Mouse (Mus musculus) frontal cortex, postnatal 14 days (tissue): ENCODE measurements around the gene Allc.

Experiments used
- DNase-seq, 2 experiments: peaks; one replicate each; pipeline ENCODE4 v3.0.0; 2022; ENCODE audit warnings: low spot score in 2 of 2

The Allc gene

DNA sequence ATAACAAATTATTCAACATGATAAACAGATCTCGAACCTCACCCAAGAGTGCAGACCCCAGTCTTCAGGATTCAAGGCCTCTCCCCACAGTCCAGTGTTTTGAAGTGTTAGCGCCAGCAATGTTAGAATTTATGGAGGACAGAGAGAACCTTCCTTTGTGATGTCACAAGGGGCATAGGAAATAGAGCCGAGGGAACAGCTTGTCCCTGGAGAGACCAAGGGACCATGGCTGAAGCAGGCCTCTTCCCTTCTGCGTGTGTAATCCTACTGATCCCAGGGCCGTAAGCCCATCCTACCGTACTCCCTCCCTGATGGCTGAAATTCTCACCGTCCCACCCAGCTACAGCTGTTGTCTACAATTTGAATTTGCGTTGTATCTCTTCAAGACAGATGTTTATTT lies at the start of gene Allc:
TSS of gene Allc (minus strand) at position 101 of the 400 bp plus-strand sequence.
- no peak for DNase-seq

GRCm38 (mm10) chr12:28628436-28628835 lies 46.1 kb upstream of the Allc start:
- DNase-seq, result no peak

DNA sequence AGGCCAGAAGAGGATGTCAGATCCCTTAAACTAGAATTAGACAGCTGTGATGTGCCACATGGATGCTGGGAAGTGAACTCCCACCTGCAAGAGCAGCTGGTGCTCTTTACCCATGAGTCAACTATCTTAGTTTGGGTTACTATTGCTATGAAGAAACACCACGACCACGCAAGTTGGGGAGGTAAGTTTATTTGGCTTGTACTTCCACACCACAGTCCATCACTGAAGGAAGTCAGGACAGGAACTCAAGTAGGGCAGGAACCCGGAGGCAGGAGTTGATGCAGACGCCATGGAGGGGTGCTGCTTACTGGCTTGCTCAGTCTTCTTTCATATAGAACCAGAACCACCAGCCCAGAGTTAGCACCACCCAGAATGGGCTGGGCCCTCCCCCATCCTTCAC lies 44.8 kb upstream of the Allc start:
- no peak for DNase-seq

DNA sequence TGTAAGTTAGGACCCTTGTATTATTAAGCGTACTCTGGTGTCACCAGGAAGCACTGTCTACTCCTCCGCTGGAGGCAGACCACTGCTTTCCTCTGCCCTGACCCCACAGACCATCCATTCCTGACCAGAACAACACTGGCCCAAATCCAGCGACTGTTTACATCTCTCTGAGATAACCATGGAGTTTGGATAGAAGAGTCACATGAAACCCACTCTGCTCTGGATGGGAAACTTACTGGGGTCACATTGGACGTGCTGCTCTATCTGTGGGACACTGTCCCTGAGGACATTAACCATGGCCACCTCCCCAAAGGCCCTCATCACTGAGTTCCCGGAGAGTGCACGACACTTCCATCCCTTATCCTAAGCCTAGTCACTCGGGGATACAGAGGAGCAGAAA lies 43.1 kb upstream of the Allc start:
- no peak for DNase-seq

- DNase-seq, result no peak
Measured at GRCm38 (mm10) chr12:28624251-28624650, 41.9 kb upstream of the Allc start.

- no peak for DNase-seq
Measured at GRCm38 (mm10) chr12:28623195-28623594, 40.9 kb upstream of the Allc start, which contains the start of gene Colec11. Colec11 (minus strand) TSS chr12:28623377.

DNA sequence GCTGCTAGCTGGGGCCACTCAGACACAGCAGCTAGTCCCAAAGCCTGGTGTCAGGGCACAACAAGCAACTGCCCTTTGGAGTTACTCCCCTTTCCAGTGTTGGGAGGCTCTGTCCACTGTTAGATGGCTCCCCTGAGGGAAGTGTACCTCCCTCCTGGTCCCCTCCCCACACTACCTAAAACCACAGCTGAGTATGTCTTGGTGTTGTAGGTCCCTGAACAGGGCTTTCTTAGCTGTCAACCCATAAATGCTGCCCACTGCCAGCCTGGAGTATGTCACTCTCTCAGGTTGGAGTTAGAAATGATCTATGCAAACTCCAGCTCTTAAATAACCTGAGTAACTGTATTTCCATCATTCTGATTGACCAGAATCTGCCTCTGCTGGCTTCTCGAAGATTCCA lies 40.3 kb upstream of the Allc start:
- no peak for DNase-seq

DNA sequence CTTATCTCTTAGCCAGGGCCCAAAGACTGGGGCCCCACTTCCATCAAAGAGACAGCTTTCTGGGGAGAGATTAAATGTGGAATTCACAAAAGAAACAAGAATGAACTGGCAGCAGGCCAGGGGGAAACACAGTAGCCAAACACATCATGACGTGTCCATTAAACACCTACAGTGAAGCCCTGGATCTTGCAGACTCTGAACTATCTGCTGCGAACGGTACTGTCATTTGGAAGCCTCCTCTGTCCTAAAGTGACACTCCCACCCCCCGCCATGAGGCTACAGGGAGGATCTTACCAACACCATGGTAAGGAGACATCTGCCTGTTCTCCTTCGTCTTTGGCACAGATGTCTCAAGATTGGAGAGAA lies 39.8 kb upstream of the Allc start:
- DNase-seq, result no peak

DNA sequence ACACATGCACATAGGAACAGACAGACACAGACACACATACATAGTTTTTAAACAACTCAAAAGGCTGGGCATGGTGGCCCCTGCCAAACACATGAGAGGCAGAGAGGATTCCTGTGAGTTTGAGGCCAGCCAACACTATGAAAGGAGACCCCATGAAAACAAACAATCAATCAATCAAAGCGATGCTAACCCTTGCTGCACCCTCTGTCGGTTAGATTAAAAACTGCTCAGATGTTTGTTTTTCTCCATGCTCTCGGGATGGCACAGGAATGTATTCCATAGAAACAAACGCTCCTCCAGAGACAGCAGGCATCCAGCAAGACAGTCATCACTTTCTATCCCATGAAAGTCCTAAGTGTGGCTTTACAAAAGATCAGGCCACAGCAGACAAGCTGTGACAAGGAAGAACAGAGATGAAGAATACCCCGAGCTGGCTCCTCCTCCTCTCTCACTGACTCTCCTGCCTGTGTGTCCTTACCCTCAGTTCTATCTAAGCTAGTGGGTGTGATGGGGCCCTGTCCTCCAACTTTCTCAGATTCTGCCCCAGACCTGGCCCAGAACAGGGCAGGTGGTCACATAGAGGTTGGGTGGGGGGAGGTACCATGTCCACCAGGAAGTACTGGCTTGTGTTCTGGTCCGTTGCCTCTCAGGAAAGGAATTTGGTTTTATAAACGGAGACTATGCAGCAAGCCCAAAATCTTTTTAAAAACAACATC lies 39.3 kb upstream of the Allc start:
- no peak for DNase-seq

DNA sequence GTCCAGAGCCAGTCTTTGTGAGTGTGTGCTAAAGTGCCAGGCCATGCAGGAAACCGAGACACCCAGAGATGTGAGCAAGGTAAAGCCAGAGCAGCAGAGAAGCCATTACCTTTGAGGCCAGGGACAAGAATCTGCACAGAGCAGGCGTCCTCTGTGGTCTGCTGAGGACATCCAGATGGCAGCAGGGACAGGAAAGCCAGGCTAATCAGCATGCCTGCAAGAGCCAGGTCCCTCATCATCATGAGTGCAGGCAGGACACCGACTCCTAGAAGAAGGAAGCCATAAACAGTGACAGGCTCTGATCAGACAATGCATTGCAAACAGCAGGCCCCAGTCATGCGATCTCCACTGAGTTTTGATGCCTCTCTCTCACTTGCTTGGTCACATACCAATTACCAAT lies 35.0 kb upstream of the Allc start:
- no peak for DNase-seq

DNA sequence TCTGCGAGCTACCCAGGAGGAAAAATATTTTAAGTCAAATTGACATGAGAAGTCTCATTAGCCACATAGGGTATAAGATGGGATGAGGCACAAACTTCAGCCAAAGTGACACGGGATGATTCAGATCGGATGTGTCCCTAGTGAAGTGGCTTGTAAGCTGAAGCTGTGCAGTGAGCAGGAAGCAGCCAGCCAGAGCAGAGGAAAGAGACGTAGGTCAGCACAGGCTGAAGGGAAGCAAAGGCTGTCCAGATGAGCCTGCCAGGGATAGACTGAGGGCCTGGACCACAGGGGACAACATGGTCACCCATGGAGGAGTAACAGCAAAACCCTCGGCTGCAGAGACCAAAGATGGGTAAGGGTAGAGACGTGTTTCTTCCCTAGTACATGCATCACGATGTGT lies 32.1 kb upstream of the Allc start:
- no peak for DNase-seq

DNA sequence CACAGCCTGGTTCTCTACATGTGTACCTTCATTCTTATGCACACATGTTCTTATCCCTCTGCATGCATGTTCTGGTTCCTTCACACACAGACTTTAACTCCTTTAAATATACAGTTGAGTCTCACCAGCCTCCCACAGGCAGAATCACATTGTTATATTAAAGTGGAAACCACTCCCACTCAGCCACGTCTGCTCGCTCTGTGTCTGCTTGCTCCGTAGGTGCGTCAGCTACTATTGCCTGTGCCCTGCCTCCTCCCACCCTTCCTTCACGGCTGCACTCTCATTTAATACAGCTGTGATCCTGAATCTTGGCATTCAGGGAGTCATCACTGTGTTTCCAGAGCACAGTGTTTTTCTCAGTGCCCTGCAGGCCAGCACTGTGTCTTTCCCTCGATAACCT lies 30.1 kb upstream of the Allc start:
- peak in 1 of 2 experiments; percentile 22 for DNase-seq

DNA sequence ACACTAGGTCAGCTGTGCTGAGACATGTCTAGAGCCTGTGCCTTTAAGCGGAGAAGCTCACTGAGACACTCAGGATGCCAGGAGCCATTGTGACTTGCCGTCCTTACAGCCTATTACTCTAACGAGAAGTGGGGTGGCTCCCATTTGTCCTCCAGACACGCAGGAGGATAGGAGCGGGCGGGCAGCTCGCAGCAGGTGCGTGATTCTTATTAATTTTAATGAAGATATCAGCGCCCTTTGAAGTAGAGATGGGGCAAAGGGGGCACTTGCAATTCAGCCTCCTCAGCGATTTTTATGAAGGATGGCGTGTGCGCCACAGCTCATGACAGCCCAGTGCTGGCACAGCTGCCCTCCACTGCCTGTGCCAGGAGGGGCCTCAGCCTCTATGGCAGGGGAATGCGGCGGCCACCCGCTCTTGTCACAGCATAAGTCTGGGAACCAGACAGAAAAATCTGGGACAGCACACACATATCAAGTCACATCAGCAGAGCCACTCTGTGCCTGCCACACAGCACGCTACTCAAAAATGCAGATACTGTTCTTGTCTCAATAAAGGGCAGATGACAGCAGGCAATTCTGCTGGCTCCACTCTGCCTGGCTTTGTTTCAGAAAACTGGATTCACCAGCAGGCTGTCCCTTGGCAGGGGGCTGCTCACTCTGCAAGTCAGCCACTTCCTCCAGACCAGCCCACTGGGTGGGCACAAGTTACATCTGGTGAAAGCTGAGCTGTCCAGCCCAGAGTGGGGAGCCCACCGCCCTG lies 25.4 kb upstream of the Allc start:
- peak; percentile 26 to 43 for DNase-seq

GRCm38 (mm10) chr12:28603494-28603893 lies 21.2 kb upstream of the Allc start:
- no peak for DNase-seq

GRCm38 (mm10) chr12:28602259-28602658 lies 19.9 kb upstream of the Allc start:
- no peak for DNase-seq

- DNase-seq, result no peak
Measured at GRCm38 (mm10) chr12:28598526-28598991, 16.2 kb upstream of the Allc start.

GRCm38 (mm10) chr12:28598110-28598509 lies 15.8 kb upstream of the Allc start:
- DNase-seq, result no peak

DNA sequence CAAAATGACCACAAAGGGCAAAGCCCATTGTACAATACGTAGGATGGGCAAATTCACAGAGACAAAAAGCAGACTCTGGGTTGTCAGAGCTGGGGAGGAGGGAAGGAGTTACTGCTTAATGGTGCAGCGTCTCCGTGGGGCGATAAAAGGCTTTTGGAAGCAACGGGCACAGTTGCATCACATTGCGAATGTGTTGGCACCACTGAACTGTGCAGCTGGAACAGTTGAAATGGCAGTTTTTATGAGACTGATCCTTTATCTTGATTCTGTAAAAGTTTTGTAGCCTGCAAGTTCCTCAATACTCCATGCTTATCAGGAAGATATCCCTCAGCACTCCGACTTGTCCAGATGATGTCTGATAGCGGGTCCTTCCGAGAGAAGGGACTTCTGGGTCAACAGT lies 15.4 kb upstream of the Allc start:
- DNase-seq, result no peak

- DNase-seq, result no peak
Measured at GRCm38 (mm10) chr12:28596851-28597250, 14.5 kb upstream of the Allc start.

DNA sequence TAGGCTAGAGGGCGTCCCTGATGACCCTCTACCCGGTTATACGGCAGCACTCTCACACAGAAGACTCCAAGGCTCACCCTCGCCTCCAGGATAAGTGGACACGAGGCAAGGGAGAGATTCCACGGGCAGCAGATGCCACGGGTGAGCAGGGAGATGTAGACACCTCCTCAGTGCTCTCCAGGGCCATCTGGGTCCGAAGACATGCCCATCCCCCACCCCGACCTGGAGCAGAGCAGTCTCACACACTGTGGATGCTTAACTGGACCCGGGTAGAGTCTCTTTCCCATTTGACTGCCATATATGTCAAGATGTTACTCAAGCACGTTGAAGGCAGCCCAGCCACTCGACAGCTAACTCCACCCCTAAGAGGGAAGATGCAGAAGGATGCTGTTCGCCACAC lies 8.1 kb upstream of the Allc start:
- no peak for DNase-seq

DNA sequence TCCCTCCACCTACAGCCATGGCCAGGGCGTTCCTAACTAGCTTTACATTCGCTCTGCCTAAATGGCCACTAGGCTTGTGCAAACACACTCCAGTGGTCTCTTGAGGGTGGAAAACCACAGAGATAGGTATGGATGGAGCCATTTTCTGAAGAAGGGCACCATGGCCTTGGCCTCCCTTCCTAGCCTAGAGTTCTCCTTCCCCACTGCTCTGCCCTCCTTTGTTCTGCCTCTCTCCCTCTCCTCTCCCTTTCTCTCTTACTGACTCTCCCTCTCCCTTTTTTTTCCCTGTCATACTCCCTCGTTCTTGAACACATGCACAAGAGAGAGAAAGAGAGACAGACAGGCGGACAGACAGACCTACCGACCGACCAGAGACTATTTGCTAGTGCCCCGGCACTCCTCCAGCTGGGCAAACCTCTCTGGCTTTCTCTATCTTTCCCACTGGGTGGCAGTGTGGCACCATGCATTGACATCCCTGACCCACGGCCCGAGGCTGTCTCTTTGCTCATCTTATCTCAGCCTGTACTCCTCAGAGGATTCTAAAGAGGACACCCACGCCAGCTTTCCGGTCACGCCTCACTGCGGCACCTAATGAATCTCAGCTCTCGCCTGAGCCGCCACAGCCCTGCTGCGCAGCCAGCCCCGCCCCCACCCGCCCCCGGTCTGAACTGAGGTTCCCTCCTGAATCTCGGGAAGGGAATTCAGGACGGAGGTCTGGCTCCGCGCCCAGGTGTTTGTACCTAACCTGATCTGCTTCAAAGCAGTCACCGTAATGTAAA lies 7.0 kb upstream of the Allc start:
- peak; percentile 86 to 91 for DNase-seq

DNA sequence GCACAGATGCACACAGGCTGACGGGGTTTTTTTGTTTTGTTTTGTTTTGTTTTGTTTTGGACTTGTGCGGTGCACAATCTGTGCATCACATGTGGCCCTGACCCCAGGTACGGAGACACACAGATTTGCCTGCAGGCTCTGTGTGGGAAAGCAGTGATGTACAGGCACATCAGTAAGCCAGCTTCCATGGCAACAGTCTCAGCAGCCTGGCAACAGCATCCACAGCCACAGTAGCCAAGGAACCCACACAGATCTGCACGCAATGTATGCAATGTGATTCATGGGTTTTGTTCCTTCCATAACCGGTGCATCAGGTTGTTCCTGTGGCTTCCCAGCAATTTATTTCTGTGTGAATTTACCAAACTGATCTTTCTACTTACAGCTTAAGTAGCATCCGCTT lies 5.6 kb upstream of the Allc start:
- peak; percentile 62 to 79 for DNase-seq

- DNase-seq, result no peak
Measured at GRCm38 (mm10) chr12:28584036-28584435, 1.7 kb upstream of the Allc start.
